Mouse (Mus musculus) kidney, postnatal 10 days (tissue): ENCODE results near the gene Hes7.

ENCODE experiments used
- DNase-seq: peaks from one replicate; pipeline ENCODE4 v3.0.0; 2021; ENCODE audit warnings: mixed read lengths

The Hes7 gene

DNA sequence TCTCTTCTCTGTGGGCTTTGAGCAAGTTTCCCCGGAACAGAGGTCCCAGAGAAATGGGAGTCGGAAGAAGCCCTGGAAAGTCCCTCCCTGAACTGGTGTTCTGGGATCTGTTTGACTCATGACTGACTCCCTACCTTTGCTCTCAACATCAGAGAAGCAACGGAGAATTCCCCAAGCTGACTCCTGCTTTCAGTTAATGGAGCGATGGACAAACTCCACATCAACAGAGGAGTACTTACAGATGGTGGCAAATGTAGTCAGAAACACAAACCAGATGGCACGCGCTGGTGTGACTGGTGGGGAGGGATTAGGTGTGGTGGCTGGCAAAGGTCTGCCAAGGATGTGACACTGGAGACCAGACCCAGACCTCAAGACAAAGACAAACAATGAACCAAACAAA, 30.8 kb downstream of the Hes7 start:
- DNase-seq, result no peak

DNA sequence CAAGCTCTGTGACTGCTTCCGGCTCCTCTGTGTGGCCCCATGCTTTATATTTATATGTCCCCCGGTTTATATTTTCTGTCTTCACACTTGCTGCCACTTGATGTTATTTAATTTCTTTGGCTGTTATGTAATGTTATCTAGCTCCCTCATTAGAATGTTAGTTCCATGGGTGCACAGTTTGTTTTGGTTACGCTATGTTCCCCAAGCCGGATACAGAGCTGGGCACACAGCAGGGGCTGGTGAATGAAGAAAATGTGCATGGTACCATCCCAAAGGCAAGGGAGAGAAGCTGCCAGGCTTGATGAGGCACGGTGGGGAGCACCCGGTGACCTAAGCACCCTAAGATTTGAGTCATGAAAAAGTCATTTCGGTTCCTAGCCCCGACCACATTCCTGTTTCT, 33.6 kb downstream of the Hes7 start:
- no peak for DNase-seq

DNA sequence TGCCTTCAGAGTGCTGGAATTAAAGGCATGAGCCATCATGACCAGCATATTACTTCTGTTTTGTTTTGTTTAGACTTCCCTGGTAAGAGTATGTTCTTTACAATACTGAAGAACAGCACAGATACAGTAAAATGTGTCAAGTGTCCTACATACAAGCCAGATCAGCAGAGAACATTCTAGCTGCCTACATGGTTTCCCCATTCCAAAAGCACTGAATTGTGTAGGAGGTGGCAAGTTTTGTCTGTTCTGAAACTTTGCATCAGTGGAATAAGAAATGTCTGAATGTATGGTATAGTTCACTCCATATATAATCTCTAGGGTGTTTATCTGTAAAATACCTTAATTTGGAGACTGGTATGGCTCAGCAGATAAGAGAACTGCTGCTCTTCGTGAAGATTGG, 35.1 kb downstream of the Hes7 start:
- no peak for DNase-seq

DNA sequence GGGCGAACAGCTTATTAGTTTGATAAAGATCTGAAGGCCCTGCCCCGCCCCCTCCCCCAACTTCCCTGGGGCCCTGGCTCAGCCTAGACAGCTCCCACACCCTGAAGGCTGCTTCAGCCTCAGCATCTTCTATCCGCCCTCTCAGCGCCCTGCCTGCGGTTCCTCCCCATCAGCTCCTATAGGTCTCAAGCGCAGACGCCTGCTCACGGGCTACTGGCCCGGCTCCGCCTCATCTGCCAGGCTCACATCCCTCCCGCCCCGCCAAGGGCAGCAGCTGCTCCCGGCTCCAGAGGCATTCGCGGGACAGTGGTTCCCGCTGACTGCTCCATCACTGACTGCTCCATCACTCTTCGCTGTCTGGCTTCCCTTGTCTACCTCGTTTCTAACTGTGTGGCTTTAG, 36.6 kb downstream of the Hes7 start, which contains the start of gene Alox12b:
Gene Alox12b, plus strand, starts transcription at position 190 of the 400 bp plus-strand sequence.
- peak; percentile 28 for DNase-seq

DNA sequence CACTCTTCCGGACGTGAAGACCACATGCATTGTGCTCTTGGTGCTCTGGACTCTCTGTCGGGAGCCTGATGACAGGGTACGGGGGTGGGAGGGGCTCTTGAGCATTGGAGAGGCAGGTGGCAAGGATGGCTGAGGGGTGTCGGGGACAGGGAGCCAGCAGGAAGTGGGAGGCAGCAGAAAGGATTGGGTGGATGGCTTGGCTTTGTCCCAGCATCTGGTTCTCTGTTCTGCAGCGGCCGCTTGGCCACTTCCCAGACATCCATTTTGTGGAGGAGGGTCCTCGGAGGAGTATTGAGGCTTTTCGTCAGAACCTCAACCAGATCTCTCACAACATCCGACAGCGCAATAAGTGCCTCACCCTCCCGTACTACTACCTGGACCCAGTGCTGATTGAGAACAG, 49.1 kb downstream of the Hes7 start:
- no peak for DNase-seq

DNA sequence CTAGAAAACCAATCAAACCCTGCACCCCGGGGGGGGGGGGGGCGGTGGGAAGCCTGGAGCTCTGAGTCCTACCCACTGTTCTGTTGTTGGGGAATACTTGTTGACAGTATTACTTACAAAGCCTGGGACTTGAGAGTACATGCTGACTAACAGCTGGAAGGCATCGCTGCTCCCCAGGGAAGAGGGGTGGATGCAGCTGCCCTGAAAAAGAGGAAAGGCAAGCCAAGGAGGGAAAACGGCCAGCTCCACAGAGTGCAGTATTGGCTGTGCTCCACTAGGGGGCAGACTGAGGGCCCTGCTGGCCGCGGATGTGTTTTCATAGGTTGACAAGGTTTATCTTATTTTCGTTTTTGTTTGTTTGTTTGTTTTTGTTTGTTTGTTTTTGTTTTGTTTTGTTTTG, 51.4 kb downstream of the Hes7 start:
- DNase-seq, result peak; percentile 87

DNA sequence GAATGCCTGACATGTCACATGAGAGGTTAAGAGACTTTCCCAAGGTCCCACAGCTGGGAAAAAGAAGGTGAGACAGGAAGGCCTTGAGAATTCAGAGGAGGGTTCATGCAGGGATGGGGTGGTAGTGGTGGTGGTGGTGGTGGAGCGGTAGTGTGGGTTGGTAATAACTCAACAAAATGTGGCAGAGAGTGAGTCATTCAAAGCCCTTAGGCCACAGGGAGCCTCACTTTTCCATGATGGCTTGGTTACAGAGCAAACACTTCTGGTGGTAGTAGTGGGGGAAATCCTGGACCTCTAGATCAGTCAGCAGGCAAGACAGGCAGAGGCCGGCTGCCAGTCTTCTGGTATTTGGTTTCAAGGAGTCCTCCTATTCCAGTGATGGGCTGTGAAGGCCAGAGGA, 52.4 kb downstream of the Hes7 start:
- DNase-seq, result no peak
